Mouse (Mus musculus): Measurements from ENCODE around the gene Gm4869. TPM values are rescaled to one million over a fixed set of nuclear protein-coding genes. Genes with fewer than 3 reads are reported as not detected.
"Not testable (repeated sequence)": the region's sequence is repeated elsewhere in the genome, so short reads cannot be mapped to it uniquely, and the experiment has no call there.

Gene Gm4869
- total RNA-seq (2021): under 1 TPM in 1 of 2 experiments, not detected in 1; 0.16 TPM
- long read RNA-seq, experiment 1, partial matches to known transcripts: 0 of 1 reads
- long read RNA-seq, experiment 1, other reads (novel, unspliced or antisense): 1 of 1 reads
- long read RNA-seq, experiment 2, partial matches to known transcripts: 0 of 5 reads
- long read RNA-seq, experiment 2, other reads (novel, unspliced or antisense): 5 of 5 reads

DNA sequence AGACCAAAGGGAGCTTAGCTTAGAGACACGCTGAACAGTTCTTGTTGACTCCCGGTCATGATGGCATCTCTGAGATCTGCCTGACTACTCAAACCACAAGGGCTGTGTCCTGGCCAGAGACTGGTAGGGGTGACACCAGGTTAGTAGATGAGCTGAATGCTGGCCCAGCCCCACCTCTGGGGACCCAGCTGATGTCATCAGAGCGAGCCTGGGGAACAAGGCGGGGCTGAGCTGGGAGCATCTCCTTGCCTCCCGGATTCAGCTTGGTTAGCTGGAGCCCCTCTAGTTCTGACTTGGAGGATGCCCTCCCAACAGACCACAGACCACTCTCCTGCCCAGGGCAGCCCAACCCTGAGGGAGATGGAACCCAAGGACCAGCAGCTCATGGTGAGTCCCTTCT is at the start of gene Gm4869:
Gene Gm4869, plus strand, starts transcription at position 301 of the 400 bp plus-strand sequence.
- no peak for DNase-seq

GRCm38 (mm10) chr5:140396166-140396940 is 49.1 kb upstream of the Gm4869 start:
- peak; percentile 36 to 54 for DNase-seq

DNA sequence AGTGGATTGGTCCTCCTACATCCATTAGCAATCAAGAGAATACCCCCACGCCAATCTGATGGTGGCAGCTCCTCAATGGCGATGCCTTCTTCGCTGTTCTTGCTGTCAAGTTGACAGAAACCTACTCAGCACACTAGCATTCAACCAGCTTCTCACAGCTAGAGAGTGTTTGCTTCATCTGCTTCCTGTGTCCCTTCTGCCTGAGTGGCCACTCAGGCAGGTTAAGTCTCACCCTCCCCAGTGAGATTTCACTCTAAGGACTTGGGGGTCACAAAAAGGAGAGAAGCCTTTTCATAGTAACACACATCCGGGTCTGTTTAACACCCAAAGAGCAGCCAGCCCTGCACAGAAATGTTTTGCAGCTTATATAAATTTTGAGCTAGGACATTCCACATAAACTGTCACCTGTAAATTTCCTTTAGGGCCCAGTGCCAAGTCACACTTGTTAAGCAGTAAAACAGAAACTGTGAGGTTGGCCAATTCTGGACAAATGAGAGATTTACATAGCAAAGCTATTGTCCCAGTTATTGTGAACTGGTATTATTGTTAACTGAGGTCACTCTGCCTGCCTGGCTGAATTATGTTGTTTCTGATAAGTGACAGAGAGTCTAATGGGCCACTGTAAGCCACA is 42.7 kb upstream of the Gm4869 start:
- no peak for DNase-seq

GRCm38 (mm10) chr5:140405126-140405525 is 40.3 kb upstream of the Gm4869 start:
- no peak for DNase-seq

- no peak for DNase-seq
Measured at GRCm38 (mm10) chr5:140406666-140407065, 38.8 kb upstream of the Gm4869 start.

- no peak for DNase-seq
Measured at GRCm38 (mm10) chr5:140408801-140409200, 36.6 kb upstream of the Gm4869 start.

- DNase-seq: peak; percentile 65 to 79
Measured at GRCm38 (mm10) chr5:140411339-140411738, 34.1 kb upstream of the Gm4869 start.

- no peak for DNase-seq
Measured at GRCm38 (mm10) chr5:140414647-140415046, 30.8 kb upstream of the Gm4869 start.

- DNase-seq: peak in 1 of 2 experiments; percentile 17
Measured at GRCm38 (mm10) chr5:140418106-140418488, 27.3 kb upstream of the Gm4869 start.

DNA sequence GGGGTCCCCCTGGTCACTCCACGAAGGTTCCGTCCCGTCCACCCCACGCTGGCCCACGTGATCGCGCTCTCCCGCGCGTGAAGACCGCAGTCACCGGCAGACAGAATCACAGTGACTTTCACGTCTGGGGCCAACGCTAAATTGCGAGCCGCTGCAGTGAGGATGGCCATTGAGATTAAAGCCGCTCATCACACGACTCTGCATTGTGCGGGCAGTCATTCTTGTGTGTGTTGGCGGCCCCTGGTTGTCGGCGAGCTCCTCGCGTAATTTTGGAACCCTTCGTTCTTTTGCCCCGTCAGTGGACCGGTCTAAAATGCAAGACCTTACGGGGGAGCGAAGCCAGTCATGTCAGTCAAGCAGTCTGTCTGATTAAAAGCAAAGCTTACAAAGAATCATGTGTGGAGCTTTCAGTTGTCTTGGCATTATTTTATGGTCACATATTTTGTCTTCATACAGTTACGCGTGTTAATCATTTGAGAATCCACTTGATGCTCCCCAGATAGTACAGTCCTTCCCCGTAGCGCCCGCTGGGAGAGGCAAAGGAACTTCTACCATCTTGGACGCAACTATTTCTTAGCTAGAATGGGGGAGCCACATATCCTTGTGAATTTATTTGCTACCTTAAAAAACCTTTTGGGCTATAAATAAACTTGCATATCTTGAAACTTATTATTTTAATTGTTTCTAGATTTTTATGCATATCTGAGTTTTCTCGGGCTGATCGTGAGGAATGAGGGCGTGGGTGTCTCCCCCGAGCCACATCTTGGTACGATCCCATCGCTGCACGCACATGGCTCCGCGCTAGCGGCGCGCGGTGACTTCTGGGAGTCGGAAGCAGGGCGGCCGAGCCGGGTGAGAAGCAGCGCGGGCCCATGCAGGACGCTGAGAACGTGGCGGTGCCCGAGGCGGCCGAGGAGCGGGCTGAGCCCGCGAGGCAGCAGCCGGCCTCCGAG is 26.7 kb upstream of the Gm4869 start, which contains the start of gene Eif3b:
Gene Eif3b, plus strand, starts transcription at position 840 of the 953 bp plus-strand sequence.
- peak; percentile 92 for DNase-seq

GRCm38 (mm10) chr5:140419442-140420080 is 25.9 kb upstream of the Gm4869 start:
- peak; percentile 49 to 63 for DNase-seq

DNA sequence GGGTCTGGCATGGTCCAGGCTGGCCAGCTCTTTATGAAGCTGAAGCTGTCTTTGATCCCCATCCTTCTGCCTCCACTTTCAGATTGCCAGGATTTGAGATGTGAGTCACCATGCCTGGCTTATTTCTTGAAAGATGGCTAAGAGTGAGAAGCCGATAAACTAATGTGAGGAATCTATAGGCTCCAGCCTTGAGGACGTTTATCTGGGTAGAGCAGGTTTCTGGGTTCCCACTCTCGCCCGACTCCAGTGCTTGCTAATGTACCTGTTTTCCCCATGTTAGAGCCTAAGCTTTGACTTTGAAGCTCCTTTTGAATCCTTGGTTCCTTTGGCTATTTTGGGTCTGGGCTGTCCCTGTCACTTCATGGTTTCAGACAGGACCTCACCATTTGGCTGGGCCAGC is 24.8 kb upstream of the Gm4869 start:
- DNase-seq: no peak

DNA sequence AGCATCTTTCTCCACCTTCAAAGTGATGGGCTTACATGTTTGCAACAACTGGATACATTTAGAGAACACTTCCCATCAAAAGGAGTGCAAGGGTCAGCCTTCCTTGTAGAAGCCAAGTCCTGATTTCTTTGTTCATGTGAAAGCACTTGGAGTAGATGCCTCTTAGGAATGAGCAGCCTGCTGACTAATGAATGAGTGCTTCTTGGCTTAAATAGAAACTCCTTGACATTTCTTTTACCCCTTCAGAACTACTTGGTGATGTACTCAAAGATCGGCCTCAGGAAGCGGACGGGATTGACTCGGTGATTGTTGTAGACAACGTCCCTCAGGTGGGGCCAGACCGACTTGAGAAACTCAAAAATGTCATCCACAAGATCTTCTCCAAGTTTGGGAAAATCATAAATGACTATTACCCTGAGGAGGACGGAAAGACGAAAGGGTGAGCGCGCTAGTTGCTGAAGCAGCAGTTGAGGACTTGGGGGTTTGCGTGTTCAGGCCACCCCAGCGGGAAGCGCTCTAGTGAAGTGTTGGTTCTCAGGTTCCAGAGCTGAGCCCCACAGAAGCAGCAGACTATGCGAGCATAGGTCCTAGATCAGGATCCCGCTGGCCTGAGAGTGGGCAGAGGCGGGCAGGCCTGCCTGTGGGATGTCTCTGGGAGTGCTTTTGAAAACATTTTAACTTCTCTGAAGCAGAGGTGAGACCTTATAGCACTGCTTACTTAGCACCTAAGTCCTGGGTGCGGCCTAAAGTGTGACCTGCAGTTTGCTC is 20.2 kb upstream of the Gm4869 start:
- DNase-seq: no peak

- not testable (repeated sequence) for DNase-seq
Measured at GRCm38 (mm10) chr5:140439117-140439516, 6.3 kb upstream of the Gm4869 start.

- DNase-seq: peak; percentile 46 to 49
Measured at GRCm38 (mm10) chr5:140441406-140441805, 4.0 kb upstream of the Gm4869 start.

GRCm38 (mm10) chr5:140444012-140444411 is 1.4 kb upstream of the Gm4869 start:
- no peak for DNase-seq

DNA sequence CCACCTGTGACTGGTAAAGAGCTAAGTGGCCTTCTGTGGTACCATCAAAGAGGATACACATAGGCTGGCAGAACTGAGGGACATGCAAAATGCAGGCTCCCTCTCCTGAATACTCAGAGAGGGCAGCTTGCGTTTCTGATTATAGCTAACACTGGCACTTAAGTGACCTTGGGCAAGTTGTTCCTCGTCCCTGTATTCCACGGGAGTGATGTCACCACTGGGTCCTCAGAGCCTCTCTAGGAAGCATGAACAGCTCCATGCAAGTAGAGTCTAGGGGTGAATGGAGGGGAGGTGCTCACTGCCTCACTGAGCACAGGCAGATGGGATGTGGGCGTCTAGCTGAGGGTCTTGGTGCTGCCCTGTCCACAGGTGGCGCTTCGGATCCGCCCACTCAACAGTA is 609 bp downstream of the Gm4869 start:
- DNase-seq: peak; percentile 18 to 46

- DNase-seq: no peak
Measured at GRCm38 (mm10) chr5:140454488-140454887, 9.0 kb downstream of the Gm4869 start.

- DNase-seq: no peak
Measured at GRCm38 (mm10) chr5:140455466-140455865, 10.0 kb downstream of the Gm4869 start.

GRCm38 (mm10) chr5:140461476-140461875 is 16.0 kb downstream of the Gm4869 start:
- no peak for DNase-seq

DNA sequence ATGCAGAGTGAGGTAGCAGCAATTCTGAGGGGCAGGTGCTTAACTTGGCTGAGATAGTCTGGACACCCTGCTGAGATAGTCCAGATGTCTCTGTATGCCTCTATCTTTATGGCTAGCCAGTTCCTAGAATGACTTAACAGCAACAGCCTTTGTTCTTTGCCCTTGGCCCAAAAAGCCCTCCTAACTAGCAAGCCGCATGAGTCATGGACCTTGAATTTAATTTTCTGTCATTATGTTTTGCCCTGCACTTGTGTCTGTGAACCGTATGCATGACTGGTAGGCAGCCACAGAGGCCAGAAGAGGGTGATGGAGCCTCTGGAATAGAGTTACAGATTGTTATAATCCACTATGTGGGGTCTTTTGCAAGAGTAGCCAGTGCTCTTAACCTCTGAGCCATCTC is 17.7 kb downstream of the Gm4869 start:
- DNase-seq: peak; percentile 18 to 24

Data from adrenal gland, postnatal 36 days (tissue).